11 mouse cellular contexts compared by ENCODE assay signal in genomic region chr2:152943568-152943967, GRCm38 (mm10). TPM values are rescaled to one million over a fixed set of nuclear protein-coding genes. Genes with fewer than 3 reads are reported as not detected.
DNase-seq lines count a peak whose midpoint lies in the region; ATAC-seq lines count a peak whose summit lies in the region.
"Had no signal": no experiment of that assay in that cellular context is flagged by ENCODE, and none has a peak within 500 bp of the region (broad histone marks: within the 10 kb centered on the region; RNA-seq: fewer than 3 reads in every experiment).

No protein-coding gene starts in this region.

- peak overlapping the region; percentile 49 for H3K4me3 ChIP-seq in kidney, embryonic 15.5 days (replicated peaks)
- H3K4me3 ChIP-seq in embryonic facial prominence, embryonic 12.5 days, result peak overlapping the region; percentile 46
- H3K4me3 ChIP-seq in hindbrain, embryonic 12.5 days, result peak overlapping the region; percentile 42
- H3K4me3 ChIP-seq in midbrain, embryonic 15.5 days, result peak overlapping the region; percentile 47

- peaks cover 16% of the 10 kb centered on the region for H3K4me1 ChIP-seq in kidney, embryonic 15.5 days
- peaks cover 12% of the 10 kb centered on the region for H3K4me1 ChIP-seq in embryonic facial prominence, embryonic 12.5 days
- H3K4me1 ChIP-seq in hindbrain, embryonic 12.5 days, result peaks cover 14% of the 10 kb centered on the region
- H3K4me1 ChIP-seq in midbrain, embryonic 15.5 days, result peaks cover 14% of the 10 kb centered on the region

- H3K4me2 ChIP-seq in kidney, embryonic 15.5 days, result peak overlapping the region; percentile 95
- H3K4me2 ChIP-seq in embryonic facial prominence, embryonic 12.5 days (replicated peaks), result peak overlapping the region; percentile 94
- peak overlapping the region; percentile 92 for H3K4me2 ChIP-seq in hindbrain, embryonic 12.5 days (replicated peaks)
- peak overlapping the region; percentile 97 for H3K4me2 ChIP-seq in midbrain, embryonic 15.5 days

- H3K27ac ChIP-seq in kidney, embryonic 15.5 days, result no peak overlapping the region
- H3K27ac ChIP-seq in embryonic facial prominence, embryonic 12.5 days, result no peak overlapping the region
- no peak overlapping the region for H3K27ac ChIP-seq in hindbrain, embryonic 12.5 days
- no peak overlapping the region for H3K27ac ChIP-seq in midbrain, embryonic 15.5 days

- DNase-seq in kidney, adult 8-10 months, result no peak
- no peak for DNase-seq in gastrocnemius, postnatal 25 days
- DNase-seq in thymus, postnatal 4 days, result no peak
- DNase-seq: cerebellum, adult 11-12 months; kidney, adult 2 months had no signal

- H3K9ac ChIP-seq in kidney, embryonic 15.5 days, result 0 out of 2 replicates have a peak overlapping the region, but pooled peaks have one; percentile 35
- H3K9ac ChIP-seq in embryonic facial prominence, embryonic 12.5 days, result no peak overlapping the region
- peak overlapping the region; percentile 59 for H3K9ac ChIP-seq in hindbrain, embryonic 12.5 days
- 0 out of 2 replicates have a peak overlapping the region, but pooled peaks have one; percentile 43 for H3K9ac ChIP-seq in midbrain, embryonic 15.5 days

- 6% methylated on average over 8 of the region's 8 CpGs for WGBS in kidney, embryonic 15.5 days
- WGBS in embryonic facial prominence, embryonic 12.5 days, result 6% methylated on average over 8 of the region's 8 CpGs
- WGBS in hindbrain, embryonic 12.5 days, result 8% methylated on average over 8 of the region's 8 CpGs
- 4% methylated on average over 8 of the region's 8 CpGs for WGBS in midbrain, embryonic 15.5 days

- no peaks in the 10 kb centered on the region for H3K9me3 ChIP-seq in kidney, embryonic 15.5 days (replicated peaks)
- H3K9me3 ChIP-seq in embryonic facial prominence, embryonic 12.5 days, result no peaks in the 10 kb centered on the region
- no peaks in the 10 kb centered on the region for H3K9me3 ChIP-seq in hindbrain, embryonic 12.5 days (replicated peaks)
- no peaks in the 10 kb centered on the region for H3K9me3 ChIP-seq in midbrain, embryonic 15.5 days

- peaks cover 88% of the 10 kb centered on the region for H3K27me3 ChIP-seq in kidney, embryonic 15.5 days
- H3K27me3 ChIP-seq in embryonic facial prominence, embryonic 12.5 days, result peaks cover 78% of the 10 kb centered on the region
- H3K27me3 ChIP-seq in hindbrain, embryonic 12.5 days, result peaks cover 87% of the 10 kb centered on the region
- H3K27me3 ChIP-seq in midbrain, embryonic 15.5 days (replicated peaks), result peaks cover 52% of the 10 kb centered on the region

- ATAC-seq in kidney, embryonic 15.5 days (replicated peaks; ENCODE audit: low FRiP score), result no peak
- ATAC-seq in embryonic facial prominence, embryonic 12.5 days (ENCODE audit: insufficient number of reproducible peaks, insufficient read depth, low FRiP score, low TSS enrichment), result no peak
- ATAC-seq in hindbrain, embryonic 12.5 days (ENCODE audit: low FRiP score), result 0 out of 2 replicates have a peak, but pooled peaks have one; percentile 20
- ATAC-seq in midbrain, embryonic 15.5 days (replicated peaks), result peak; percentile 37; the same call in 1 of the 2 replicates
- ATAC-seq in activated CD4-positive, CD25-positive, alpha-beta regulatory T cell, adult 4 months, result no peak

- H3K36me3 ChIP-seq in kidney, embryonic 15.5 days, result no peaks in the 10 kb centered on the region
- H3K36me3 ChIP-seq in embryonic facial prominence, embryonic 12.5 days, result no peaks in the 10 kb centered on the region
- no peaks in the 10 kb centered on the region for H3K36me3 ChIP-seq in hindbrain, embryonic 12.5 days
- H3K36me3 ChIP-seq in midbrain, embryonic 15.5 days (replicated peaks), result no peaks in the 10 kb centered on the region

RNA-seq across cellular contexts. Expression of gene Dusp15, which starts 7.9 kb away (rescaled TPM):
- polyA plus RNA-seq in kidney, embryonic 15.5 days (2015; fragmentation: Nextera tagmentation; extraction: Ambion mirVana), result 3.0 and 3.1 TPM in 2 replicates
- polyA plus RNA-seq in embryonic facial prominence, embryonic 12.5 days (2016; fragmentation: Nextera tagmentation; extraction: Ambion mirVana), result 0.90 and 1.4 TPM in 2 replicates
- polyA plus RNA-seq in hindbrain, embryonic 12.5 days (2016; fragmentation: Nextera tagmentation; extraction: Ambion mirVana), result 2.8 and 2.9 TPM in 2 replicates
- polyA plus RNA-seq in midbrain, embryonic 15.5 days (2015; fragmentation: Nextera tagmentation; extraction: Ambion mirVana), result 9.9 and 14.0 TPM in 2 replicates
- 1 to 10 TPM; 1.1 to 1.5 TPM for total RNA-seq in gastrocnemius, postnatal 25 days (2021)
- polyA plus RNA-seq in activated CD4-positive, CD25-positive, alpha-beta regulatory T cell, adult 4 months (2017; shearing (Covaris generic)), result not detected

RNA-seq across cellular contexts. Expression of gene Foxs1, which starts 10.6 kb away (rescaled TPM):
- 5.1 and 6.9 TPM in 2 replicates for polyA plus RNA-seq in kidney, embryonic 15.5 days (2015; fragmentation: Nextera tagmentation; extraction: Ambion mirVana)
- 0.80 and 0.84 TPM in 2 replicates for polyA plus RNA-seq in embryonic facial prominence, embryonic 12.5 days (2016; fragmentation: Nextera tagmentation; extraction: Ambion mirVana)
- 1.3 and 2.5 TPM in 2 replicates for polyA plus RNA-seq in hindbrain, embryonic 12.5 days (2016; fragmentation: Nextera tagmentation; extraction: Ambion mirVana)
- polyA plus RNA-seq in midbrain, embryonic 15.5 days (2015; fragmentation: Nextera tagmentation; extraction: Ambion mirVana), result 4.3 and 4.4 TPM in 2 replicates
- total RNA-seq in gastrocnemius, postnatal 25 days (2021), result 1 to 10 TPM; 1.8 to 2.4 TPM
- not detected for polyA plus RNA-seq in activated CD4-positive, CD25-positive, alpha-beta regulatory T cell, adult 4 months (2017; shearing (Covaris generic))

RNA-seq across cellular contexts. Expression of gene Ttll9, which starts 18.7 kb away (rescaled TPM):
- 1.1 and 1.6 TPM in 2 replicates for polyA plus RNA-seq in kidney, embryonic 15.5 days (2015; fragmentation: Nextera tagmentation; extraction: Ambion mirVana)
- polyA plus RNA-seq in embryonic facial prominence, embryonic 12.5 days (2016; fragmentation: Nextera tagmentation; extraction: Ambion mirVana), result 0.50 and 0.97 TPM in 2 replicates
- polyA plus RNA-seq in hindbrain, embryonic 12.5 days (2016; fragmentation: Nextera tagmentation; extraction: Ambion mirVana), result 2.4 and 3.9 TPM in 2 replicates
- 8.8 and 8.9 TPM in 2 replicates for polyA plus RNA-seq in midbrain, embryonic 15.5 days (2015; fragmentation: Nextera tagmentation; extraction: Ambion mirVana)
- not detected for total RNA-seq in gastrocnemius, postnatal 25 days (2021)
- polyA plus RNA-seq in activated CD4-positive, CD25-positive, alpha-beta regulatory T cell, adult 4 months (2017; shearing (Covaris generic)), result 1 to 10 TPM; 1.2 to 1.3 TPM

RNA-seq across cellular contexts. Expression of gene Mylk2, which starts 32.4 kb away (rescaled TPM):
- 0.43 and 0.77 TPM in 2 replicates for polyA plus RNA-seq in kidney, embryonic 15.5 days (2015; fragmentation: Nextera tagmentation; extraction: Ambion mirVana)
- 0.06 TPM in 1 of 2 replicates, not detected in the other for polyA plus RNA-seq in embryonic facial prominence, embryonic 12.5 days (2016; fragmentation: Nextera tagmentation; extraction: Ambion mirVana)
- polyA plus RNA-seq in hindbrain, embryonic 12.5 days (2016; fragmentation: Nextera tagmentation; extraction: Ambion mirVana), result 0.10 TPM in 1 of 2 replicates, not detected in the other
- polyA plus RNA-seq in midbrain, embryonic 15.5 days (2015; fragmentation: Nextera tagmentation; extraction: Ambion mirVana), result not detected in 2 replicates
- 100 to 1,000 TPM; 290 to 471 TPM for total RNA-seq in gastrocnemius, postnatal 25 days (2021)
- polyA plus RNA-seq in activated CD4-positive, CD25-positive, alpha-beta regulatory T cell, adult 4 months (2017; shearing (Covaris generic)), result not detected
- polyA plus RNA-seq: testis, adult 2 months had no signal

Comparison
In these comparisons a context has a peak if more than half of its experiments do, and no peak if none do; other contexts are left out.
1. ATAC-seq: peak in hindbrain, embryonic 12.5 days (single experiment) and midbrain, embryonic 15.5 days (single experiment); none in kidney, embryonic 15.5 days (single experiment), embryonic facial prominence, embryonic 12.5 days (single experiment) and activated CD4-positive, CD25-positive, alpha-beta regulatory T cell, adult 4 months (single experiment).
2. Peak in every context shown above with its lines, with median percentiles within 50 percentile points of each other: H3K4me2 ChIP-seq and H3K4me3 ChIP-seq.